Mouse (Mus musculus): ENCODE results near the gene AB124611.
"Not testable (repeated sequence)": the region's sequence is repeated elsewhere in the genome, so short reads cannot be mapped to it uniquely, and the experiment has no call there.

Gene AB124611

DNA sequence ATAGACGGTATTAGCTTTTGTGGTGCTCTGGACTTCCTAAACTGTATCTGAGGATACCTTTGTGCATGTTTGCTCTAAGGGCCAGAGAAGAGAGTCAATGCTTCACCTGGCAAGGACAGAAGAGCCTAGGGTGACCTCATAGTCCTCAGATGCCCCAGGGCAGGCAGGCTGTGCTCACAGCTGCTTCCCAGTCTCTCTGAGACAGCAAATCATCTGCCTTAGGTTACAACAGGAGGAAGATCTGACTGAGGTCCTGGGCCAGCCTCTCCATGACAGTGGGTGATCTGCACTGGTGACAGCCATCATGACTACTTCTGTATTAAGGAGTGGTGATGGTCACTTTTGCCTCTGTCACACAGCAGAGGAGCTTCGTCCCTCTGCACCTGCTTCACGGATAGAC is 33.2 kb downstream of the AB124611 start:
- in situ Hi-C loops (cut with MboI, MseI) = no loop called here

DNA sequence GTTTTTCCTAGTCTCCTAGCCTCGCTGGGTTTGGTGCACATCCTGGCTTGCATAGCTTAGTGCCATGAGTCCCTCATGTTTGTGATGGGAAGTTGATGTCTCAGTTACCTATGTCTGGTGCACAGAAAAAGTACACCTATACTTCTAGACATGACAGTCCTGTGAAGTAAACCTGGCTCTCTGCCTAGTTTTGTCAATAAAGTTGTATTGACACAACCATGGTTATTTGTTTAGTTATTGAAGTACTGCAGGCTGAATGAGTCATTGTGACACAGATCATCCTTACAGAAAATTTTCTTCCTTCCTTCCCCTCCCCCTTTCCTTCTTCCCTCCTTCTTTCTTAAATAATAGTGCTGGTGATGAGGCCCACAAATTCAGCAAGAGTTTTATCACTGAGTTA is 38.4 kb downstream of the AB124611 start:
- in situ Hi-C loops (cut with MboI, MseI) = no loop called here

DNA sequence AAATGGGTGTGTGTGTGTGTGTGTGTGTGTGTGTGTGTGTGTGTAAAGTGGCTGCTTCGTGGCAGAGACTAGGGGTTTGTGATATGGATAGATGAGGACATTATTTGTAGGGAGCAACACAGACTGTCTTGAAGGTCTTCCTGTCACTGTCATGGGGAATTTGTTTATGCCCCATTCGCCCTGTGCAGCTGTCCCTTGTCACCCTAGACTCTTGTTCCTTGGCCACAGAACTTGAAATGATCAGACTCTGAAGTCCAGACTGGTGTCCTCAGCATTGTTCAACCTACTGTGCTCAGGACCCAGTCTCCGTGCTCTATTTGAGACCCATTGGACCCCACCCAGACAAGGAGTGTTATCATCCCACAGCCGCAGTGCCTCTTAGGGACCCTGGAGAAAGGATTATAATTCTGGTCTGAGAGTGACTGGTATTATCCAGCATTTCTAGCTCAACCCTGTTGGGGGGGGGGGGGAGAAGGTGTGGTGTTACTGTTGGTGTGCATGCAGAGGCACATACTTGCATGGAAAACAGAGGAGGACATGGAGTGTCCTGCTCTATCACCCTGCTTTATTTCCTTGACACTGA is 39.1 kb downstream of the AB124611 start:
- in situ Hi-C loops (cut with MboI, MseI) = no loop called here

DNA sequence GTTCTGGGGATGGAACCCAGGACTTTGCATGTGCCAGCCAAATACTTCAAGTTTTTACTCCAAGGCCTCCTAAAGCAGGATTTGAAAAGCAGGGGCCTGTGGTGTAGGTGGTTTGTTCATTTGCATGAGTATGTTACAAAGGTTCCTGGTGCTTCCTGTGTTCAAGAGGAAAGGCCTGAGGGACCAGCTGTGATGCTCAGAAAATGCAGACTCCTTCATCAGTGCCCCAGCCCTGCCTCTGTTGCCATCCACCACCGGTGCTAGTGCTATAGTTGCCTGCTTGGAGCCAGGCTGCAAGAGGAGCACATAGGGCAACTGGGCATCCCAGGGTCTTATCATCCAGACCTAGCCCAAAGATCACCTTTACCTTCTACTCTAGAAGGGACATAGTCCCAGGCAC is 40.6 kb downstream of the AB124611 start:
- in situ Hi-C loops (cut with MboI, MseI) = no loop called here

DNA sequence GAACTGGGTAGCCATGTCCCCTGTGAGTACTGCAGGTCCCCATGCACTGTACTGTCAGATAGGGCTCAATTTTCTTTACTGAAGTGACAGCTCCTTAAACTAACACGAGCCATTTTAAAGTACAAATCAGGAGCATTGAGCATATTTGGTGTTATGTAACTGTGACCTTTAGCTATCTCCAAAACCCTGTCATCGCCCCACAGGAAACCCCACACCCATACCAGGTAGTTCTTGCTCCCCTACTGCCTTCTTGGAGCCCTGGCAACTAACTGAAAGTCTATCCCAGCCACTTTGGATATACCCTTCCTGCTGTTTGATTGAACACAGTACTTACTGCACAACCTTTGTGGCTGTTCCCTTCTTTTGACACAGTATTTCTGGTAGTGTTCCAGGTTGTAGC is 41.1 kb downstream of the AB124611 start:
- in situ Hi-C loops (cut with MboI, MseI) = no loop called here

DNA sequence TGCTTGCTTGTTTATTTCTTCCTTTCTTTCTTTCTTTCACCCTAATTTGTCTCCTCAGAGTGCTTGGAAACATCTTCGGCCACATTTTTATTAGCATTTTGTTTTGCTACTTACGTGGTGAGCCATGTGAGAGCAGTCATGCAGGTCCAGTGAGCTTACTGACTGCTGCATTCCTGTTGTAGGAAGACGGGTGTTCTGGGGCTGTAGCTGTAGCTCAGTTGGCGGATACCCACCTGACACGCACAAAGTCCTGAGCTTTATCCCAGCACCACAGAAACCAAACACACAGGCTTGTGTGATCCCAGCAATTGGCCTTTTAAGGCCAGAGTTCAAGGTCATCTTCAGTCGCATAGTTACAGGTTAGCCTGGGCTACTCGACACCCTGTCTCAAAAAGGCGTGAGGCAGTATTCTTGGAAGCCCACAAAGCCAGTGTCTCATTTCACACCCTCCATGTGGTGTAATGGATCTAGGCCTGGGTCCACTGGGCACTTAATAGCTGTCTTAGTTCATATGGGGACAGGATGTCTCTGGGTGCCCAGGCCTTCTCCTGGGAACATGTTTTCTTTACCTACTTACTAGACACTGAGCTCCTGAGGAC is 42.8 kb downstream of the AB124611 start:
- in situ Hi-C loops (cut with MboI, MseI) = no loop called here

DNA sequence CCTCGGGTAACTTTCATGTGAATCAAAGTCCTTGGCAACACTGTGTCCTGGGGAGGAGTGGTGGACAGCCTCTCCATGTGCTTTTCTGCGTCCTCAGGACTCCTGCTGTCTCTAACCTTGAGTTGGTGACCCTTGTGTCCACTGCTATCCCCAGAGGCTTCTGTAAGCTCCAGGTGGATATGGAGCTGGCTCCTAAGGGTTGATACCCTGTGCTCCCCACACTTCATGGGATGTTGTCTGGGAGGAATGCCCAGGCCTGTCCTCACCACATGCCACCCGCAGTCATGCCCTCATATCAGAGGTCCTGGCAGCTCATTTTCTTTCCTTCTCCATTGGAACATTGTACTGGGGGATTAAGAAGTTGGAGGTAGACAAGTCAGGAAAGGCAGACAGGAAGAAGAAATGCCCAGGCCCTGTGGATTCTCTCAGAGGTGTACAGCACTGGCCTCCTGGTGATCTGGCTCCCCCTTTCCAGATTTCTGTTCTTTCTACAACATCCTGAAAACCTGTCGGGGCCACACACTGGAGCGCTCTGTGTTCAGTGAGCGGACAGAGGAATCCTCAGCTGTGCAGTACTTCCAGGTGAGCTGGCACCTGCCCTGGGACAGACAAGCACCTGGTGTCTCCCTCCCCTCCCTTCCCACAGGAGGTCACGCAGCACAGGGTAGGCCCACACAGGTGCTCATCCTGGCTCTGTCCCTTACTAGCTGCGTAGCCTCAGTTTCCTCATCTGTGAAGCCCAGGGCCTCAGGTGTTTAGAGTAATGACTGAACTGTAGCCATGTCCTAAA is 48.2 kb downstream of the AB124611 start:
- in situ Hi-C loops (cut with MboI, MseI) = no loop called here

DNA sequence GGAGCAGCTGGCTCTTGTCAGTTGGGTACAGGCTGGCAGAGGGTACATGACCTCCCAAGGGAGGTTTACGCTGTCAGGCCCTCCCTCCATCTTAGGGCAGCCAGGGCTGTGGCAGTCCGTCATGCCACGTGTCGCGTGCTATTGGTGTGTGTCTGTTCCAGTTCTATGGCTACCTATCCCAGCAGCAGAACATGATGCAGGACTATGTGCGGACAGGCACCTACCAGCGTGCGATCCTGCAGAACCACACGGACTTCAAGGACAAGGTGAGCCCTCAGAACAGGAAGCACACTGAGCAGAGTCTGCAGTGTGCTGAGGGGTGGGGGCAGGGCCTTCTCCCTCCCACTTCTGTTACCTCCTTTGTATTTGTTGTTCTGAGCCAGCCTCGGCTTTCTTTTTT is 49.3 kb downstream of the AB124611 start:
- in situ Hi-C loops (cut with MboI, MseI) = no loop called here

DNA sequence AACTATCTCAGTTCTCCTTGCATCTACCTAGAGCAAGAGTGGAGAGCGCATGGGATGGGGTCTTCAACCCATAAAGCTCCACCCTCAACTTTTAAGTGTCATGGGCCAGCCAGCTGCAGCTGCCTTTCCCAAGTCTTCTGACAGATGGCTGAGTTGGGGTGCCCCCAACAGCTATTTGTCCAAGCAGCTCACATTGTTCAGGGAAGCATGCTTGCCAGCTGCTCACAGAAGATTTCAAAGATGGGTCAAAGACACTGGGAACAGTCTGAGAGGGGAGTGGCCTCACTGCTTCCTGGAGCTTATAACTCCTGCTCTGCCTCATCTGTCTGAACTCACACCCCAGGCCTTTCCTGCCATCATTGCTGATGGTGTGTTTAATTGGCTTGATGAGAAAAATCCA is 50.3 kb downstream of the AB124611 start:
- in situ Hi-C loops (cut with MboI, MseI) = no loop called here

DNA sequence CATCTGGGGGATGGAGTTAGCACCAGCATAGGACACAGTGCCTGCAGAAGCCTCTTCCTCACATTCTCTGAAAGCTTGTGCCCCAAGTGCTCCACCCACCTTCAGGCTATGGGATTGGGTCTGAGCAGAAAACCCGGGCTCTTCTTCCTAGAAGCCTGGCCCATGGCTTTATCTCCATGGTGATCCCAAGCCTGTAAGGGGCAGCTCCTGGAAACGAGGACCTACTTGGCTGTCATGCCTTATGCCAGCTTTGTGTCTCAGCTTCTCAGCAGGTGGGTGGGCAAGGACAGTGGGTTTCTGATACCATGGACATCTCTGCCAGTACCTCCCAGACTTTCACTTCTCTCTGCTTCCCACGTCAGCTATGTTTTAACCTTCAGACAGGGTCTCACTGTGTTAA is 52.2 kb downstream of the AB124611 start:
- in situ Hi-C loops (cut with MboI, MseI) = no loop called here

DNA sequence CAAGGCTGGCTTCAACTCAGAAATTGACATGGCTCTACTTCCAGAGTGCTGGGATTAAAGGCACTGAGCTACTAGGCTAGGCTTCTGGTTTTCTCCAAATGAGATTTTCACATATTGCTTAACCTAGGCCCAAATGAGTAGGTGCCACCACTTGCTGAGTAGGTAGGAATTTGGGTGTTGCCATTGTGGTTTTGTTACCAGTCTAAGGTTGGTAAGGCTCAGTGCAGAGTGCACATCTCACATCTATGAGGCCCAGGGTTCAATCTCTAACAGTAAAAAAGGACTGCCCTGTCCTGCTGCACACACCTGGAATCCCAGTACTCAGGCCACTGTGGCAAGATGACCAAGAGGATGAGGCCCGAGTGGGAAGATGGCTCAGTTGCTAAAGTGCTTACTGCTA is 59.4 kb downstream of the AB124611 start:
- in situ Hi-C loops (cut with MboI, MseI) = no loop called here

DNA sequence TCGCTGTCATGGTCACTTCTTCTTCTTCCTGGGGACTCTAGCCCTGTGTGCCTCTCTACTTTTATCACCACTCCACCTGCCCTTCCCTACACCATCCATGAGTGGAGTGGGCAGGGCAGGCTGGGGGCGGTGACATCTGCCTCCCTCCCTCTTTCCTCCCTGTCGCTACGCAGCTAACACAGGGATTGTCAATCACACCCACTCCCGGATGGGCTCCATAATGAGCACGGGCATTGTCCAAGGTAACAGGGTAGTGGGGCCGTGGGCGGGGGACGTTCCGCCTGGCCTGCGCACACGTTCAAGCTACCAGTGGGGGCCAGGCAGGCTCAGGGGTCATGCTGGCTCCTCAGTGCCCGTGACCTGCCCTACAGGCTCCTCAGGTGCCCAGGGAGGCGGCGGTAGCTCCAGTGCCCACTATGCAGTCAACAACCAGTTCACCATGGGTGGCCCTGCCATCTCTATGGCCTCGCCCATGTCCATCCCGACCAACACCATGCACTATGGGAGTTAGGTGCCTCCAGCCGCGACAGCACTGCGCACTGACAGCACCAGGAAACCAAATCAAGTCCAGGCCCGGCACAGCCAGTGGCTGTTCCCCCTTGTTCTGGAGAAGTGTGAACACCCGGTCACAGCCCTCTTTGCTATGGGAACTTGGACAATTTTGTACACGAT is 61.8 kb downstream of the AB124611 start:
- in situ Hi-C loops (cut with MboI, MseI) = no loop called here

DNA sequence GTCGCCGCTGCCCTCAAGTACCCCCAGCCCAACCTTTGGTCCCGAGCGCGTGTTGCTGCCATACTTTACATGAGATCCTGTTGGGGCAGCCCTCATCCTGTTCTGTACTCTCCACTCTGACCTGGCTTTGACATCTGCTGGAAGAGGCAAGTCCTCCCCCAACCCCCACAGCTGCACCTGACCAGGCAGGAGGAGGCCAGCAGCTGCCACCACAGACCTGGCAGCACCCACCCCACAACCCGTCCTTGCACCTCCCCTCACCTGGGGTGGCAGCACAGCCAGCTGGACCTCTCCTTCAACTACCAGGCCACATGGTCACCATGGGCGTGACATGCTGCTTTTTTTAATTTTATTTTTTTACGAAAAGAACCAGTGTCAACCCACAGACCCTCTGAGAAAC is 62.4 kb downstream of the AB124611 start:
- in situ Hi-C loops (cut with MboI, MseI) = no loop called here

DNA sequence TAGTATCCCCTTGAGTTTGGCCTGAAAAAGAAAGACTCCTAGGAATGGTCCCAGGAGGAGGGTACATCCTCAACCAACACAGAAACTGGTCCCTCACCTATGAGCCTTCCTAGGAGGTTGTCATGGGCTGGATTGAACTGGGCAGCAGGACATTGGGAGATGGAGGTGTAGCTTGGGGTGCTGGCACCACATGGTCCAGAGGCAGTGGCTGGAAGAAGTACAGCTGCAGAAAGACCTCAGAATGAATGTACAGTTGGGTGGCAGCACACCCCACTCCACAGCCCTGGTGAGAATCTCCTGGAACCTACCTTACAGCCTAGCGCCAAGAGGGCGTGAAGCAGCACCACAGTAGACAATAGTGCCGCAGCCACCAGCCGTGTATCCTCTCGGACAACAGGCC is 63.6 kb downstream of the AB124611 start:
- in situ Hi-C loops (cut with MboI, MseI) = no loop called here

DNA sequence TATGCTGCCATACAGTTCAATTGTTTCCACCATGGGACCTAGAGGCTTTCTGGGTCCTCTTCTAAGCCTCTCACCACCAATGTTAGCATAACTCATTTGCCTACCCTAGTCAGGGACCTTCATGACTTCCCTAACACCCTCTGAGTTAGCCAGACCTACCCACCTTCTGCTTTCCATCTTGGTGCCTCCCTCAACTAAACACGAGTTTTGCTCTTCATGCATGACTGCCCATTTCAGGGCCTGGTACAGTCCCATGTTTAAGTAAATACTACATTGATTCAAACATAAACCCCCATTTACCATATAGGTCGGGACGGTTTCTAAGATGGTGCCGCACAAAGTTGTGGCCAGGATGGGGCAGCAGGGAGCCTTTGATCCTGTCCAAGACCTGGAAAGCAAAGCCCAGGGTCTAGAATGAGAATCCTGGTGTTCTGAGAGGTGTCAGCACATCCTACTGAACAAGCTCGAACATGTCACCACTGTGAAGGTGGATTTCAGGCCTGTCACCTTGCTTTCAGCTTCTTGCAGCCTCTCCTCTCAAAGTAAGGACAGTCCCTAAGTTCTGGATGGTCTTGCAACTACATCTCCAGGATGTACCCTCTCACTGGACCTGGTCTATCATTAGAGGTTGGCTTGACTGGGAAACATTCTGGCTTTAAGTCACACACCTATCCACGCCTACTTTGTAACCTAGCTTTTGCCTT is 65.3 kb downstream of the AB124611 start:
- in situ Hi-C loops (cut with MboI, MseI) = no loop called here

DNA sequence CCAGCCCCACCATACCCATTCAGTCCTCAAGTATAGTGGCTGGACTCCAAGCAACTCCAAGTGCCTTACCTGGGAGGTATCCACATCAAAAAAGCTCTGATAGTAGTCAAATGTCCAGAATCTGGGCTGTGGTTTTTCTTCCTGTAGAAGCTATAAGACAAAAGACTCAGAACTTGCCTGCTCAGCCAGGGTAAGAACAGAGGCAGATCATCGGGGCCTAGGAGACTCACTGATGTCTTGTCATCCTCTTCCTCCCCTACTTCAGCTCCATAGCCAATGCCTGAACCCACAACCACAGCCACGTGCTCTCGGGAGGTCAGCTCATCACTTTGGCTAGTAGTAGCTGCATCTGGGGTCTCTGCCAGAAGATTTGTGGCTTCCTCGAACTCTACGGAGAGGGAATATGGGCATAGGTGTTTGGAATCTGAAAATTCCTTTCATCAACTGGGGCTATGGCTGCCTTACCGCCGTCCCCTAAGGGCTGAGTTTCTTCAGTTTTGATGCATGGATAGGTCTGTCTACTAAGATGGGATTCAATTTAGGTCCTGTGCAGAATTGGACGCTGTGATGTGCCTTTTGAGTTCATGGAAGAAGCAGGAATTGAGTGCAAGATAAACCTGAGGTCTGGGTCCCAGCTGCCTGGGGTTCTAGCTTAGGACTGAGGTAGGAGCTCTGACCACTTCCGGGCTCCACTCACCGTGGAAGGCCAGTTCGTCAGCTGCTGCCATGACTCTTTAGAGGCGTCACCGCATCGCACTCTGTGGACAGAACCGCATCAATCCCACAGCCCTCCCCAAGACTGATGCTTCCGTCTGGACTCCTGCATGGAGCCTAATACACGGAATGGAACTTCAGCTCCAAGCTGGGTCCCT is 66.1 kb downstream of the AB124611 start:
- in situ Hi-C loops (cut with MboI, MseI) = no loop called here

DNA sequence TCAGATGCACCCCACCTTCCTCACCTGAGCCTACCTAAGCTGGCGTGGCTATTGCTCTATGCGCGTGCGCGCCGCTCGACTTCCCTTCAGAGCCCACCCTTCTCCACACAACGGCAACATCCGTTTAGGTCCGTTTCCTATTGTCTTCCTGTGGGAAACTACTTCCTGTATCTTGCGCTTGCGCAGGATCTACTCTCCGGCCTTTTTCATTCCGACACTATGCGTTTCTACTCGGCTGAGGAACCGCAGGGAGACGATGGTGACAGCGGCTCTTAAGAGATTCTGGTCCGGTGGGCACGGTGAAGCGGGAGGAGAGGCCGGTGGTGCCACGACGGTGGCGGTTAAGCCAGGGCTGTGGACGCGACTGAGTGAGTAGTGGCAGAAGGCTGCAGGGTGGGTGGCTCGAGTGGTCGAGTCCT is 66.7 kb downstream of the AB124611 start, which contains the start of the genes Timm29 and Yipf2:
Gene Timm29, plus strand, starts transcription at position 20 of the 419 bp plus-strand sequence.
Gene Yipf2, minus strand, starts transcription at position 126 of the 419 bp plus-strand sequence.
- in situ Hi-C loops (cut with MboI, MseI) = no loop called here

DNA sequence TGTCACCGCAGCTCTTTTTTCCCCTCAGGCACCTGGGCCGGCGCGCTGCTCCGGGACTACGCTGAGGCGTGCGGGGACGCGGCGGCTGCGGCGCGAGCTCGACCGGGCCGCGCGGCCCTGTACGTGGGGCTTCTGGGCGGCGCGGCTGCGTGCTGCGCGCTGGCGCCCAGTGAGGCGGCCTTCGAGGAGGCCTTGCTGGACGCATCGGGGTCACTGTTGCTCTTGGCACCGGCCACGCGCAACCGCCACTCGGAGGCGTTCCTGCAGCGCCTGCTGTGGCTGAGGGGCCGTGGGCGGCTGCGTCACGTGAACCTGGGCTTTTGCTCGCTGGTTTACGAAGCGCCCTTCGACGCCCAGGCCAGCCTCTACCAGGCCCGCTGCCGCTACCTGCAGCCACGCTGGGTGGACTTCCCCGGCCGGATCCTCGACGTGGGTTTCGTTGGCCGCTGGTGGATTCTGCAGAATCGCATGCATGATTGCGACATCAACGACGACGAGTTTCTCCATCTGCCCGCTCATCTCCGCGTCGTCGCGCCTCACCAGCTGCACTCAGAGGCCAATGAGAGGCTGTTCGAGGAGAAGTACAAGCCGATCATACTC is 67.2 kb downstream of the AB124611 start:
- in situ Hi-C loops (cut with MboI, MseI) = no loop called here

DNA sequence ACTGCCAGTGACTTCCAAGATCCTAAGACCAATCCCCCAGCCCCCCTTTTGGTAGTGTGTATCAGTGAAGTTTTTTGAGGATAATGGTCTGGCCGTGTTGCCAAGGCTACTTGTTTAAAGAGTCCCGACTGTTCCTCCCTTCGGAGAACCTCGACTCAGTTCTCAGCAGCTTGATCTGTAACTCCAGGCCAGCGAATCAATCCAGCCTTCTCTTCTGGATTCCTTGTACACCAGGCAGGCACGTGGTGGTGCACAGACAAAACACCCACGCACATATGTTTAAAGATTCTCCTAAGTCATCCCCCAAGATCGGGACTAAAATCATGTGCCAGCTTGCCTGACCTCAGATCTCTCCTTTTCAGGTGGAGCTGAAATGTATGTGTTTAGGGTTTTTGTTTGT is 68.4 kb downstream of the AB124611 start:
- in situ Hi-C loops (cut with MboI, MseI) = not testable (repeated sequence)

DNA sequence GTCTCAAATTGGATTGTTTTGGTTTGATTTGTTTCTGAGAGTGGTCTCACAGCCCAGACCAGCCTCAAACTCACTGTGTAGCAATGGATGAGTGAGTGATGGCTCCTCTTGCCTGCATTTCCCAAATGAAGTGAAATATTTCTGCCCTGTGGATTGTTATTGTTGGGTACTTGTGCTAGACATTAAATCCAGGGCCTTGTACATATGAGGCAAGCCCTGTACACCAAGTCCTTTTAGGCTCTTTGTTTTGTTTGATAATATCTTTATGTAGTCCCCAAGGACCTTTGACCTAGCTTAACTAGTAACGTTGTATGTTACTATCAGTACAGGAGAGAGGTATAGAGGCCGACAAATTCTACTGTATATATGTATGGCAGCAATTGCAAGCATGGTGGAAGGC is 68.9 kb downstream of the AB124611 start:
- in situ Hi-C loops (cut with MboI, MseI) = no loop called here
